Mouse (Mus musculus) heart, embryonic 16.5 days (tissue): ENCODE results near the gene Vasn. TPM values are rescaled to one million over a fixed set of nuclear protein-coding genes. Genes with fewer than 3 reads are reported as not detected.

Source experiments
- ATAC-seq: fragments of 200-750 bp; cut with Nextera tagmentation; replicated peaks from 2 replicates; pipeline ENCODE4 v1.8.0; 2017; ENCODE audit warnings: moderate number of reproducible peaks; ENCODE audit not compliant: insufficient read depth, low FRiP score; ENCODE audit errors: extremely low read depth
- H3K27ac ChIP-seq: fragments of 300-500 bp; sonication (generic); 2 replicates; pipeline ENCODE4 v1.5.1; 2014; ENCODE audit warnings: mild to moderate bottlenecking, low read length, control low read depth, moderate library complexity
- H3K27me3 ChIP-seq: fragments of 300-500 bp; sonication (generic); 2 replicates; pipeline ENCODE4 v1.6.1; 2014; ENCODE audit warnings: low read length, mixed read lengths; ENCODE audit not compliant: control insufficient read depth, insufficient read depth
- H3K36me3 ChIP-seq: fragments of 300-500 bp; sonication (generic); 2 replicates; pipeline ENCODE4 v1.6.1; 2014; ENCODE audit not compliant: control insufficient read depth, insufficient read depth
- H3K4me1 ChIP-seq: fragments of 300-500 bp; sonication (generic); 2 replicates; pipeline ENCODE4 v1.6.1; 2014; ENCODE audit warnings: low read length, mixed read lengths; ENCODE audit not compliant: control insufficient read depth, insufficient read depth
- H3K4me2 ChIP-seq: fragments of 300-500 bp; sonication (generic); 2 replicates; pipeline ENCODE4 v1.6.1; 2014; ENCODE audit warnings: low read depth, mild to moderate bottlenecking, control low read depth, low read length
- H3K4me3 ChIP-seq: fragments of 300-500 bp; sonication (generic); 2 replicates; pipeline ENCODE4 v1.5.1; 2014; ENCODE audit warnings: mild to moderate bottlenecking, control low read depth, low read length
- H3K9ac ChIP-seq: fragments of 300-500 bp; sonication (generic); 2 replicates; pipeline ENCODE4 v1.6.1; 2014; ENCODE audit warnings: low read length, control low read depth
- H3K9me3 ChIP-seq: fragments of 300-500 bp; sonication (generic); replicated peaks from 2 replicates; pipeline ENCODE4 v1.6.1; 2016; ENCODE audit warnings: low read length; ENCODE audit not compliant: control insufficient read depth
- WGBS: fragments of 180-500 bp; shearing (Covaris S2); extraction: QIAGEN DNeasy Blood & Tissue Kit; methylation state at CpG from one replicate; pipeline ENCODE4 v1.1.7; 2014; 5-methylcytosine and 5-hydroxymethylcytosine counted together
- polyA plus RNA-seq: library from polyadenylated mRNA; unstranded; fragments of >200 nt; fragmentation: Nextera tagmentation; extraction: Ambion mirVana; gene quantifications from 2 replicates; pipeline ENCODE4 v1.2.1, GENCODE M21; 2015

Gene Vasn
- polyA plus RNA-seq, 1 experiment from 2014 or later, result 15.7 TPM

- Histone ChIP-seq H3K4me3 (no peak overlapping the region), H3K27me3 (no peaks in the 10 kb centered on the region), H3K4me1 (peaks cover 2% of the 10 kb centered on the region; the same call in 1 of the 2 replicates), H3K9me3 (no peaks in the 10 kb centered on the region), H3K36me3 (peaks cover 41% of the 10 kb centered on the region), H3K4me2 (no peak overlapping the region), H3K27ac (no peak overlapping the region), H3K9ac (no peak overlapping the region)
- 91% methylated on average over 3 of the region's 3 CpGs for WGBS
- ATAC-seq, result no peak
Measured at GRCm38 (mm10) chr16:4614639-4615038, 25.1 kb upstream of the Vasn start.

- 82% methylated on average over 1 of the region's 1 CpGs for WGBS
- no peak overlapping the region for H3K4me2 ChIP-seq
- H3K27ac ChIP-seq, result no peak overlapping the region
- peaks cover 6% of the 10 kb centered on the region; the same call in 1 of the 2 replicates for H3K4me1 ChIP-seq
- H3K4me3 ChIP-seq, result no peak overlapping the region
- no peak overlapping the region for H3K9ac ChIP-seq
- no peaks in the 10 kb centered on the region for H3K27me3 ChIP-seq
- ATAC-seq, result no peak
- H3K36me3 ChIP-seq, result peaks cover 41% of the 10 kb centered on the region
- H3K9me3 ChIP-seq, result no peaks in the 10 kb centered on the region
Measured at GRCm38 (mm10) chr16:4615297-4615696, 24.4 kb upstream of the Vasn start.

- no peak for ATAC-seq
- no peaks in the 10 kb centered on the region for H3K9me3 ChIP-seq
- WGBS, result 74% methylated on average over 4 of the region's 4 CpGs
- H3K4me3 ChIP-seq, result no peak overlapping the region
- H3K36me3 ChIP-seq, result peaks cover 32% of the 10 kb centered on the region
- H3K9ac ChIP-seq, result no peak overlapping the region
- H3K27me3 ChIP-seq, result no peaks in the 10 kb centered on the region
- H3K4me1 ChIP-seq, result peaks cover 8% of the 10 kb centered on the region; the same call in 1 of the 2 replicates
- H3K27ac ChIP-seq, result no peak overlapping the region
- no peak overlapping the region for H3K4me2 ChIP-seq
Measured at GRCm38 (mm10) chr16:4616829-4617228, 22.9 kb upstream of the Vasn start.

- Histone ChIP-seq H3K9me3 (no peaks in the 10 kb centered on the region), H3K4me2 (peak overlapping the region; percentile 88), H3K4me3 (peak overlapping the region; percentile 89), H3K27ac (peak overlapping the region; percentile 90), H3K4me1 (peaks cover 29% of the 10 kb centered on the region), H3K36me3 (no peaks in the 10 kb centered on the region; the same call in 1 of the 2 replicates), H3K27me3 (no peaks in the 10 kb centered on the region), H3K9ac (peak overlapping the region; percentile 94)
- no peak for ATAC-seq
- WGBS, result 14% methylated on average over 9 of the region's 9 CpGs
Measured at GRCm38 (mm10) chr16:4624074-4624473, 15.7 kb upstream of the Vasn start.

GRCm38 (mm10) chr16:4624481-4625110 lies 15.1 kb upstream of the Vasn start, which contains the start of gene Pam16:
Gene Pam16 (minus strand): TSS chr16:4624988.
- WGBS, result under 1% methylated on average over 56 of the region's 56 CpGs
- ATAC-seq, result peak; percentile 89

GRCm38 (mm10) chr16:4627105-4627504 lies 12.6 kb upstream of the Vasn start:
- WGBS, result 60% methylated on average over 6 of the region's 6 CpGs
- Histone ChIP-seq H3K9me3 (no peaks in the 10 kb centered on the region), H3K4me1 (peaks cover 21% of the 10 kb centered on the region), H3K27me3 (no peaks in the 10 kb centered on the region), H3K27ac (no peak overlapping the region), H3K4me3 (no peak overlapping the region), H3K9ac (0 out of 2 replicates have a peak overlapping the region, but pooled peaks have one; percentile 21), H3K4me2 (no peak overlapping the region), H3K36me3 (no peaks in the 10 kb centered on the region)
- ATAC-seq, result no peak

More at GRCm38 (mm10) chr16:4624481-4625110, 15.1 kb upstream of the Vasn start, which contains the start of gene Pam16:
- H3K4me1 ChIP-seq, result peaks cover 28% of the 10 kb centered on the region
- H3K9me3 ChIP-seq, result no peaks in the 10 kb centered on the region
- H3K9ac ChIP-seq, result peak within 1 kb of the TSS; percentile 94
- no peaks in the 10 kb centered on the region for H3K27me3 ChIP-seq
- peak within 1 kb of the TSS; percentile 90 for H3K27ac ChIP-seq
- H3K4me3 ChIP-seq, result peak within 1 kb of the TSS; percentile 89
- no peaks in the 10 kb centered on the region for H3K36me3 ChIP-seq
- peak within 1 kb of the TSS; percentile 88 for H3K4me2 ChIP-seq

GRCm38 (mm10) chr16:4628898-4629419 lies 10.8 kb upstream of the Vasn start:
- no peak for ATAC-seq
- H3K9ac ChIP-seq, result no peak overlapping the region
- peaks cover 7% of the 10 kb centered on the region for H3K4me1 ChIP-seq
- H3K27ac ChIP-seq, result no peak overlapping the region
- WGBS, result 90% methylated on average over 9 of the region's 9 CpGs
- no peak overlapping the region for H3K4me3 ChIP-seq
- no peaks in the 10 kb centered on the region for H3K27me3 ChIP-seq
- no peak overlapping the region for H3K4me2 ChIP-seq
- no peaks in the 10 kb centered on the region for H3K36me3 ChIP-seq
- H3K9me3 ChIP-seq, result no peaks in the 10 kb centered on the region

- 0 out of 2 replicates have a peak, but pooled peaks have one; percentile 39 for ATAC-seq
- H3K36me3 ChIP-seq, result no peaks in the 10 kb centered on the region
- WGBS, result 19% methylated on average over 6 of the region's 6 CpGs
- H3K27ac ChIP-seq, result no peak overlapping the region
- H3K9ac ChIP-seq, result peak overlapping the region; percentile 23; the same call in 1 of the 2 replicates
- no peaks in the 10 kb centered on the region for H3K27me3 ChIP-seq
- H3K9me3 ChIP-seq, result no peaks in the 10 kb centered on the region
- peaks cover 12% of the 10 kb centered on the region for H3K4me1 ChIP-seq
- no peak overlapping the region for H3K4me3 ChIP-seq
- H3K4me2 ChIP-seq, result no peak overlapping the region
Measured at GRCm38 (mm10) chr16:4629950-4630349, 9.8 kb upstream of the Vasn start.

GRCm38 (mm10) chr16:4632050-4632449 lies 7.7 kb upstream of the Vasn start:
- WGBS, result 44% methylated on average over 7 of the region's 7 CpGs
- no peak for ATAC-seq
- peaks cover 20% of the 10 kb centered on the region for H3K4me1 ChIP-seq
- no peak overlapping the region for H3K27ac ChIP-seq
- H3K36me3 ChIP-seq, result no peaks in the 10 kb centered on the region
- no peaks in the 10 kb centered on the region for H3K27me3 ChIP-seq
- no peaks in the 10 kb centered on the region for H3K9me3 ChIP-seq
- H3K9ac ChIP-seq, result no peak overlapping the region
- no peak overlapping the region for H3K4me3 ChIP-seq
- no peak overlapping the region for H3K4me2 ChIP-seq
